Mouse (Mus musculus) myocyte (in vitro differentiated cells): ENCODE results near the gene Inpp4b.

Experiments used
- CEBPB ChIP-seq: IDR thresholded peaks from 2 replicates; pipeline ENCODE4 v1.6.1; 2011; ENCODE audit warnings: mild to moderate bottlenecking, moderate library complexity; ENCODE audit not compliant: poor library complexity, insufficient read depth, severe bottlenecking
- MYOG ChIP-seq, 3 experiments: IDR thresholded peaks; one replicate each; pipeline ENCODE4 v1.6.1; 2011; ENCODE audit warnings: control low read depth in 2 of 3, low read depth in 2 of 3, mild to moderate bottlenecking in 2 of 3; ENCODE audit not compliant: insufficient read length in 2 of 3, control insufficient read depth in 1 of 3, insufficient read depth in 1 of 3
- POLR2A ChIP-seq: IDR thresholded peaks from one replicate; pipeline ENCODE4 v1.6.1; 2011; ENCODE audit warnings: low read depth, mild to moderate bottlenecking, control low read depth, moderate library complexity; ENCODE audit not compliant: insufficient read length
- USF1 ChIP-seq: IDR thresholded peaks from one replicate; pipeline ENCODE4 v1.6.1; 2011; ENCODE audit warnings: low read depth, mild to moderate bottlenecking, control low read depth, moderate library complexity

DNA sequence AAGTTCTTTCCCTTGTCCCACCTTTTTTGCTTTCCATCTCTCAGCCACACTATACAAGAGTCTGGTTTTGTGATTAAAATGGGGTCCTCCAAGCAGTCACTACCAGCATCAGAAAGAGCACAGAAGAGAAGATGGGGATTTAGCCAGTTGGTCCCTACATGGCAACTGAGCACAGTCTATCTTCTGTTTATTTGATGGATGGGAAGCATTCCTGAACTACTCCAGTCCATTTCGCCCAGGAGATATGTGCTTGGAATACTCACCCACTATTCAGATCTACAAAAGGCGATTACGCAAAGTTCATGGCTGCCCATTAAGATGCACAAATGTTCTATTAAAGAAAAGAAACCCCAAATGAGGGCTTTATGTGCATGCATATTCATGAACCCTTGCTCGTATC lies 661.8 kb downstream of the Inpp4b start:
- TF ChIP-seq POLR2A, result no peak
- no peak for TF ChIP-seq CEBPB
- TF ChIP-seq MYOG (IDR thresholded peaks at IDR 0.05; ENCODE audit: control insufficient read depth in 1 of 3, insufficient read depth in 1 of 3, insufficient read length in 2 of 3, low read depth in 2 of 3), result no peak
- TF ChIP-seq USF1, result no peak
